9 mouse cellular contexts compared by ENCODE assay signal in the genomic region with DNA sequence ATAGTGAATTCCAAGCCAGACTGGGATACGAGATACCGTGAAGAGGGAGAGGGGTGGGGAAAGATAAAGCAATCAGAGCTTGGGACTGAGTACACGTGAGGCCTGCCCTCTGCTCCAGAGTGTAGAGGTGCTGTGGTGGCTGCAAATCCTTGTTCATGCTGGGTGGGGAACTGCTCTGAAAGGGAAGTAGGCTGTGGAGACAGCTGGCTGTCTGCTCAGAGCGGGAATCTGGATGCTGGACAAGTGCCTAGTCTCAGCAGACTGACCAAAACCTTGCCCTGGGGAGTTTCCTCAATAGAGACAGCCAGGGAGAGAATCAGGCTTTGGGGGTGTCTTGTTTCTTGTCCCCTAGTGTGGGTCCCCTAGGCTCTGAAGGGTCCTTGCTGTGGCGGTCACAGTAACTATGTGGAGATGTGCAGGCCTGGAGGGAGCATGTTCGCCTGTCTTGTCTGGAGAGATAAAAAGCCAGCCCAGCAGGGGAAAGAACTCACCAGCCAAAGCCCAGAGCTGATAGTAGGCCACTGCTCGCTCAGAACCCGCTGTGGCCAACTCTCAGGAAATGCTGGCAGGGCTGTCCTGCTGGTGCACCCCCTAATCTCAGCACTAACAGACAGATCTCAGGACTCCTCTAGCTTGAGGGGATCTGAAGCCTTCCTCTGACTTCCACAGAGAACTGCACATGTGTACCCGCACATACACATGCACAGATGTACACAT. TPM values are rescaled to one million over a fixed set of nuclear protein-coding genes. Genes with fewer than 3 reads are reported as not detected.
DNase-seq lines count a peak whose midpoint lies in the region; ATAC-seq and TF ChIP-seq lines count a peak whose summit lies in the region.
"Had no signal": no experiment of that assay in that cellular context is flagged by ENCODE, and none has a peak within 500 bp of the region (broad histone marks: within the 10 kb centered on the region; RNA-seq: fewer than 3 reads in every experiment).

No protein-coding gene starts in this region.

- TF ChIP-seq POLR2A in bone marrow, adult 2 months (IDR thresholded peaks at IDR 0.05; ENCODE audit: borderline replicate concordance, control insufficient read depth, low read depth, low read length), result no peak
- TF ChIP-seq POLR2A in small intestine, adult 2 months (IDR thresholded peaks at IDR 0.05; ENCODE audit: low read depth, low read length), result peak; percentile 52; the same call in 1 of the 2 replicates

- WGBS in bone marrow, adult 2 months, result 32% methylated on average over 9 of the region's 9 CpGs
- WGBS in heart, embryonic 16.5 days, result 17% methylated on average over 9 of the region's 9 CpGs
- WGBS in small intestine, adult 2 months, result 21% methylated on average over 9 of the region's 9 CpGs

- H3K4me3 ChIP-seq in bone marrow, adult 2 months (replicated peaks; ENCODE audit: control insufficient read depth, low read depth, low read length), result no peak overlapping the region
- no peak overlapping the region for H3K4me3 ChIP-seq in heart, embryonic 16.5 days (ENCODE audit: low read length)
- no peak overlapping the region for H3K4me3 ChIP-seq in small intestine, adult 2 months (ENCODE audit: low read depth, low read length)
- H3K4me3 ChIP-seq: neural tube, embryonic 12.5 days had no signal

- TF ChIP-seq CTCF in bone marrow, adult 2 months (IDR thresholded peaks at IDR 0.05; ENCODE audit: control insufficient read depth, insufficient read depth, low read length), result no peak
- TF ChIP-seq CTCF in small intestine, adult 2 months (IDR thresholded peaks at IDR 0.05; ENCODE audit: extremely low read depth, insufficient read length, insufficient replicate concordance, low read depth, low read length), result no peak

- peak; percentile 41 for ATAC-seq in heart, embryonic 16.5 days (replicated peaks; ENCODE audit: extremely low read depth, insufficient read depth, low FRiP score)

- intact Hi-C loops in left cerebral cortex, postnatal 4 days (cut with DNase I), result loop anchor here (10.0 kb wide), 3 partner anchors 124 to 754 kb away; no protein-coding TSS in a partner anchor

- no peaks in the 10 kb centered on the region for H3K9me3 ChIP-seq in heart, embryonic 16.5 days (replicated peaks; ENCODE audit: control insufficient read depth, low read length)
- H3K9me3 ChIP-seq: neural tube, embryonic 12.5 days had no signal

- peak overlapping the region; percentile 79 for H3K27ac ChIP-seq in bone marrow, adult 2 months (ENCODE audit: control insufficient read depth, insufficient read depth, low read depth, low read length, poor library complexity)
- peak overlapping the region; percentile 99 for H3K27ac ChIP-seq in heart, embryonic 16.5 days (ENCODE audit: low read length)
- H3K27ac ChIP-seq in small intestine, adult 2 months (ENCODE audit: insufficient read depth, low read depth, low read length), result peak overlapping the region; percentile 97
- H3K27ac ChIP-seq: neural tube, embryonic 12.5 days had no signal

- peak overlapping the region; percentile 63 for H3K9ac ChIP-seq in heart, embryonic 16.5 days (ENCODE audit: low read length)
- H3K9ac ChIP-seq: neural tube, embryonic 12.5 days had no signal

- peaks cover 12% of the 10 kb centered on the region for H3K4me1 ChIP-seq in bone marrow, adult 2 months (ENCODE audit: control insufficient read depth, insufficient read depth, low read length)
- peaks cover 68% of the 10 kb centered on the region for H3K4me1 ChIP-seq in heart, embryonic 16.5 days (ENCODE audit: control insufficient read depth, insufficient read depth, low read length)
- H3K4me1 ChIP-seq in small intestine, adult 2 months (ENCODE audit: control insufficient read depth, insufficient read depth, insufficient read length, low read length), result peaks cover 54% of the 10 kb centered on the region

- H3K27me3 ChIP-seq in heart, embryonic 16.5 days (ENCODE audit: control insufficient read depth, insufficient read depth, low read length), result no peaks in the 10 kb centered on the region
- no peaks in the 10 kb centered on the region for H3K27me3 ChIP-seq in small intestine, adult 2 months (ENCODE audit: control insufficient read depth, insufficient read depth, low read length)
- H3K27me3 ChIP-seq: neural tube, embryonic 12.5 days had no signal

- H3K36me3 ChIP-seq in heart, embryonic 16.5 days (ENCODE audit: control insufficient read depth, insufficient read depth), result no peaks in the 10 kb centered on the region
- H3K36me3 ChIP-seq in small intestine, adult 2 months (ENCODE audit: control insufficient read depth, insufficient read depth, low read length), result no peaks in the 10 kb centered on the region
- H3K36me3 ChIP-seq: neural tube, embryonic 12.5 days had no signal

- H3K4me2 ChIP-seq in heart, embryonic 16.5 days (ENCODE audit: low read depth, low read length), result peak overlapping the region; percentile 90
- H3K4me2 ChIP-seq: neural tube, embryonic 12.5 days had no signal

- DNase-seq in left cerebral cortex, postnatal 4 days, result peak; percentile 72
- DNase-seq in left cerebral cortex, adult 18-20 months (ENCODE audit: low spot score in 2 of 2), result no peak
- DNase-seq in kidney, postnatal 4 days, result peak; percentile 50 to 66
- DNase-seq in cerebellum, adult 18-20 months, result no peak
- no peak for DNase-seq in thymus, adult 18-20 months

RNA-seq across cellular contexts. Expression of a gene that starts 3.2 kb away (rescaled TPM):
- total RNA-seq in left cerebral cortex, postnatal 4 days (2021), result 1 to 10 TPM; 8.9 to 9.0 TPM
- total RNA-seq in left cerebral cortex, adult 18-20 months (2021), result under 1 TPM; 0.84 to 0.98 TPM
- polyA plus RNA-seq in bone marrow, adult 2 months (2011; ENCODE audit: insufficient read depth, insufficient read length, low replicate concordance, missing spikeins), result 145 and 156 TPM in 2 replicates
- polyA plus RNA-seq in heart, embryonic 16.5 days (2015; fragmentation: Nextera tagmentation; extraction: Ambion mirVana), result 108 and 114 TPM in 2 replicates
- polyA plus RNA-seq in small intestine, adult 2 months (2012; rRNA removed), result 22.8 and 52.2 TPM in 2 replicates

RNA-seq across cellular contexts. Expression of a gene that starts 3.3 kb away (rescaled TPM):
- 10 to 100 TPM in 1 of 2 experiments, 1 to 10 TPM in 1; 7.8 to 11.5 TPM for total RNA-seq in left cerebral cortex, postnatal 4 days (2021)
- 1 to 10 TPM; 4.1 to 6.3 TPM for total RNA-seq in left cerebral cortex, adult 18-20 months (2021)
- 16.9 and 21.8 TPM in 2 replicates for polyA plus RNA-seq in bone marrow, adult 2 months (2011; ENCODE audit: insufficient read depth, insufficient read length, low replicate concordance, missing spikeins)
- 17.5 and 20.8 TPM in 2 replicates for polyA plus RNA-seq in heart, embryonic 16.5 days (2015; fragmentation: Nextera tagmentation; extraction: Ambion mirVana)
- polyA plus RNA-seq in small intestine, adult 2 months (2012; rRNA removed), result 4.3 and 11.1 TPM in 2 replicates

RNA-seq across cellular contexts. Expression of a gene that starts 19.6 kb away (rescaled TPM):
- total RNA-seq in left cerebral cortex, postnatal 4 days (2021), result 1 to 10 TPM; 4.4 to 5.1 TPM
- total RNA-seq in left cerebral cortex, adult 18-20 months (2021), result 1 to 10 TPM in 1 of 2 experiments, under 1 TPM in 1; 0.86 to 2.6 TPM
- polyA plus RNA-seq in bone marrow, adult 2 months (2011; ENCODE audit: insufficient read depth, insufficient read length, low replicate concordance, missing spikeins), result 9.5 and 12.3 TPM in 2 replicates
- polyA plus RNA-seq in heart, embryonic 16.5 days (2015; fragmentation: Nextera tagmentation; extraction: Ambion mirVana), result 0.92 and 2.4 TPM in 2 replicates
- 0.06 TPM in 1 of 2 replicates, not detected in the other for polyA plus RNA-seq in small intestine, adult 2 months (2012; rRNA removed)
- polyA plus RNA-seq: neural tube, embryonic 12.5 days had no signal

RNA-seq across cellular contexts. Expression of a gene that starts 19.6 kb away (rescaled TPM):
- 10 to 100 TPM in 1 of 2 experiments, 1 to 10 TPM in 1; 9.2 to 14.1 TPM for total RNA-seq in left cerebral cortex, postnatal 4 days (2021)
- total RNA-seq in left cerebral cortex, adult 18-20 months (2021), result 10 to 100 TPM in 1 of 2 experiments, 1 to 10 TPM in 1; 9.3 to 15.8 TPM
- 56.0 and 120 TPM in 2 replicates for polyA plus RNA-seq in bone marrow, adult 2 months (2011; ENCODE audit: insufficient read depth, insufficient read length, low replicate concordance, missing spikeins)
- polyA plus RNA-seq in heart, embryonic 16.5 days (2015; fragmentation: Nextera tagmentation; extraction: Ambion mirVana), result 111 and 133 TPM in 2 replicates
- 183 and 229 TPM in 2 replicates for polyA plus RNA-seq in small intestine, adult 2 months (2012; rRNA removed)

RNA-seq across cellular contexts. Expression of a gene that starts 20.0 kb away (rescaled TPM):
- 1 to 10 TPM; 6.3 to 6.7 TPM for total RNA-seq in left cerebral cortex, postnatal 4 days (2021)
- total RNA-seq in left cerebral cortex, adult 18-20 months (2021), result under 1 TPM; 0.65 to 0.87 TPM
- polyA plus RNA-seq in bone marrow, adult 2 months (2011; ENCODE audit: insufficient read depth, insufficient read length, low replicate concordance, missing spikeins), result 390 and 403 TPM in 2 replicates
- polyA plus RNA-seq in heart, embryonic 16.5 days (2015; fragmentation: Nextera tagmentation; extraction: Ambion mirVana), result 228 and 244 TPM in 2 replicates
- polyA plus RNA-seq in small intestine, adult 2 months (2012; rRNA removed), result 4.3 and 9.5 TPM in 2 replicates

Comparison
In these comparisons a context has a peak if more than half of its experiments do, and no peak if none do; other contexts are left out.
1. DNase-seq: peak in left cerebral cortex, postnatal 4 days (single experiment) and kidney, postnatal 4 days (2 of 2); none in left cerebral cortex, adult 18-20 months (0 of 2), cerebellum, adult 18-20 months (0 of 2) and thymus, adult 18-20 months (0 of 2).
2. Peak in every context shown above with its lines, with median percentiles within 50 percentile points of each other: H3K27ac ChIP-seq.